Mouse (Mus musculus) urinary bladder, adult 18-20 months (tissue): ENCODE measurements around the gene Inpp4b.
A peak's percentile ranks its signal among the peaks of the same experiment; 100 is the strongest.

Source experiments
- DNase-seq, 2 experiments: peaks; one replicate each; pipeline ENCODE4 v3.0.0; 2022; ENCODE audit warnings: low spot score in 2 of 2, mixed read lengths in 2 of 2

Gene Inpp4b

GRCm38 (mm10) chr8:81703571-81704365, 361.4 kb downstream of the Inpp4b start:
- no peak for DNase-seq

GRCm38 (mm10) chr8:81707436-81707835, 365.1 kb downstream of the Inpp4b start:
- DNase-seq = no peak

- DNase-seq = no peak
Observed at GRCm38 (mm10) chr8:81731332-81731731, 389.0 kb downstream of the Inpp4b start.

- DNase-seq = no peak
Observed at GRCm38 (mm10) chr8:81735655-81736054, 393.3 kb downstream of the Inpp4b start.

GRCm38 (mm10) chr8:81736103-81736502, 393.7 kb downstream of the Inpp4b start:
- no peak for DNase-seq

GRCm38 (mm10) chr8:81742588-81742987, 400.2 kb downstream of the Inpp4b start:
- no peak for DNase-seq

- DNase-seq = no peak
Observed at GRCm38 (mm10) chr8:81743040-81743439, 400.7 kb downstream of the Inpp4b start.

- no peak for DNase-seq
Observed at GRCm38 (mm10) chr8:81745439-81745838, 403.1 kb downstream of the Inpp4b start.

GRCm38 (mm10) chr8:81751159-81751558, 408.8 kb downstream of the Inpp4b start:
- DNase-seq = no peak

- DNase-seq = peak in 1 of 2 experiments; percentile 14
Observed at GRCm38 (mm10) chr8:81756663-81757062, 414.3 kb downstream of the Inpp4b start.

GRCm38 (mm10) chr8:81757580-81758144, 415.3 kb downstream of the Inpp4b start:
- peak in 1 of 2 experiments; percentile 6 for DNase-seq

- DNase-seq = no peak
Observed at GRCm38 (mm10) chr8:81761466-81761865, 419.1 kb downstream of the Inpp4b start.

GRCm38 (mm10) chr8:81766033-81766432, 423.7 kb downstream of the Inpp4b start:
- DNase-seq = no peak

GRCm38 (mm10) chr8:81767411-81768312, 425.3 kb downstream of the Inpp4b start:
- peak in 1 of 2 experiments; percentile 5 for DNase-seq

GRCm38 (mm10) chr8:81768313-81768675, 425.9 kb downstream of the Inpp4b start:
- DNase-seq = no peak

- no peak for DNase-seq
Observed at GRCm38 (mm10) chr8:81768731-81769445, 426.5 kb downstream of the Inpp4b start.

GRCm38 (mm10) chr8:81770603-81771276, 428.4 kb downstream of the Inpp4b start:
- no peak for DNase-seq

- DNase-seq = no peak
Observed at GRCm38 (mm10) chr8:81772855-81773254, 430.5 kb downstream of the Inpp4b start.

- no peak for DNase-seq
Observed at GRCm38 (mm10) chr8:81773305-81773965, 431.1 kb downstream of the Inpp4b start.

GRCm38 (mm10) chr8:81774010-81774409, 431.7 kb downstream of the Inpp4b start:
- DNase-seq = no peak

- no peak for DNase-seq
Observed at GRCm38 (mm10) chr8:81774454-81774853, 432.1 kb downstream of the Inpp4b start.
